Mouse (Mus musculus): ENCODE results near the gene Gm8978. TPM values are rescaled to one million over a fixed set of nuclear protein-coding genes. Genes with fewer than 3 reads are reported as not detected.
"Not testable (repeated sequence)": the region's sequence is repeated elsewhere in the genome, so short reads cannot be mapped to it uniquely, and the experiment has no call there.

Gene Gm8978
- not detected in 2 replicates for polyA plus RNA-seq (2015; fragmentation: Nextera tagmentation; extraction: Ambion mirVana)

GRCm38 (mm10) chr19:33625152-33625551 is at the start of gene Gm8978:
Gene Gm8978 (minus strand): TSS chr19:33625252.
- not testable (repeated sequence) for H3K27me3 ChIP-seq (replicated peaks; ENCODE audit: control insufficient read depth, insufficient read depth, low read length); H3K9me3 ChIP-seq (ENCODE audit: control insufficient read depth); H3K4me2 ChIP-seq (replicated peaks; ENCODE audit: low read depth); ATAC-seq; H3K4me1 ChIP-seq (replicated peaks; ENCODE audit: control insufficient read depth, insufficient read depth, low read length); H3K9ac ChIP-seq (ENCODE audit: low read depth, low read length); H3K36me3 ChIP-seq (ENCODE audit: control insufficient read depth, insufficient read depth); H3K4me3 ChIP-seq (ENCODE audit: low read depth, low read length); H3K27ac ChIP-seq (ENCODE audit: low read depth, low read length)

DNA sequence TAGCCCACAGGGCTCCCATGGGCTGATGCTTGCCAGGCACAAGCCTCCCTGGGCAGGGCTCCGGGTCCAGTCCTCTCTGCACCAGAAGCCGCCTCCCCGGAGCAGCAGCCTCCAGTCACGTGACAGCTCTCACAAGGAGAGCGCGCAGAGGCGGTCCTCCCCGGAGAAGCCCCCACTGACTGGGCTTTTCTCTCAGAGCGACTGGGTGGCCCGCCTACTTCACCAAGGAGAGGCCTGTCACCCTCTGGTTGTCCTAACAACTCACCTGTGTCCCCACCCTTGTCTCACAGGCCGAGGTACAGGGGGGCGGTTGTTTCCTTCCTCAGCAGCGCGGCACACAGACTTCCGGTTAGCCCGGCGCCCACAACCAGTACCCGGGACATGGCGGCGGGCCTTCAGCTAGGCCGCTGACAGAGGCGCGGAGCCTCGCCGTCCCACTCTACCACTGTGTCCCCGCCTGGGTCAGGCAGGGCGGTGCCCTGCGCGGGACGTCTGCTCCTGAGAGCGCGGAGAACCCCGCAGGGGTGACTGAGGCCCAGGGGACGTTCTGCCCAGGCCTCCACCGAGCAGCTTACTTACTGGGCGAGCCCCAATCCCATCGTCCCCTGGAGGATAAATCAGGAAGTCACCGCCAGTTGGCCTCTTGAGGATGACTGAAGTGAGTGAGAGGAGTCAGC is 35.3 kb downstream of the Gm8978 start:
- H3K4me1 ChIP-seq (replicated peaks; ENCODE audit: control insufficient read depth, insufficient read depth, low read length); H3K9me3 ChIP-seq (ENCODE audit: control insufficient read depth); H3K36me3 ChIP-seq (ENCODE audit: control insufficient read depth, insufficient read depth); H3K27ac ChIP-seq (ENCODE audit: low read depth, low read length); H3K27me3 ChIP-seq (replicated peaks; ENCODE audit: control insufficient read depth, insufficient read depth, low read length): not testable (repeated sequence)
- 0 out of 2 replicates have a peak overlapping the region, but pooled peaks have one; percentile 18 for H3K9ac ChIP-seq (ENCODE audit: low read depth, low read length)
- WGBS, result 2% methylated on average over 10 of the region's 38 CpGs
- peak; percentile 91 for ATAC-seq
- H3K4me2 ChIP-seq (replicated peaks; ENCODE audit: low read depth), result peak overlapping the region; percentile 61
- peak overlapping the region; percentile 35 for H3K4me3 ChIP-seq (ENCODE audit: low read depth, low read length)

- not testable (repeated sequence) for H3K9ac ChIP-seq (ENCODE audit: low read depth, low read length); ATAC-seq; H3K4me1 ChIP-seq (replicated peaks; ENCODE audit: control insufficient read depth, insufficient read depth, low read length); H3K36me3 ChIP-seq (ENCODE audit: control insufficient read depth, insufficient read depth); H3K4me3 ChIP-seq (ENCODE audit: low read depth, low read length); H3K27ac ChIP-seq (ENCODE audit: low read depth, low read length); H3K9me3 ChIP-seq (ENCODE audit: control insufficient read depth); H3K27me3 ChIP-seq (replicated peaks; ENCODE audit: control insufficient read depth, insufficient read depth, low read length); H3K4me2 ChIP-seq (replicated peaks; ENCODE audit: low read depth)
- WGBS, result 80% methylated on average over 5 of the region's 5 CpGs
- peak; percentile 15; the same call in 1 of the 2 replicates for TF ChIP-seq CTCF (IDR thresholded peaks at IDR 0.05; ENCODE audit: low read depth)
These were observed 56.5 kb downstream of the Gm8978 start for GRCm38 (mm10) chr19:33568551-33568950.

Small RNAs within 50 kb of the gene (microRNA-seq; reads per million reads assigned to microRNA genes)
- gene Gm27440, result not detected

Other genes with a start within 250 kb of the Gm8978 start
- 8.3 and 8.8 TPM in 2 replicates for gene Rnls, start 233.0 kb downstream of the Gm8978 start, polyA plus RNA-seq (2015; fragmentation: Nextera tagmentation; extraction: Ambion mirVana)
- gene Lipo4, start 107.5 kb downstream of the Gm8978 start, polyA plus RNA-seq (2015; fragmentation: Nextera tagmentation; extraction: Ambion mirVana), result not detected in 2 replicates
- gene Lipo2, start 126.1 kb upstream of the Gm8978 start, polyA plus RNA-seq (2015; fragmentation: Nextera tagmentation; extraction: Ambion mirVana), result 0.22 and 0.25 TPM in 2 replicates
- gene Lipo3, start 136.7 kb upstream of the Gm8978 start, polyA plus RNA-seq (2015; fragmentation: Nextera tagmentation; extraction: Ambion mirVana), result 18.3 and 19.3 TPM in 2 replicates
- gene Lipo1, start 162.2 kb upstream of the Gm8978 start, polyA plus RNA-seq (2015; fragmentation: Nextera tagmentation; extraction: Ambion mirVana), result not detected in 2 replicates

All from intestine, postnatal 0 days (tissue).